Mouse (Mus musculus): ENCODE measurements around the gene Zfp523.

GRCm38 (mm10) chr17:28217721-28218649 is 41.1 kb downstream of the Zfp523 start:
- no peak for TF ChIP-seq CTCF (IDR thresholded peaks at IDR 0.05; ENCODE audit: low read depth)
- no peak for TF ChIP-seq EP300 (optimal IDR thresholded peaks at IDR 0.05)

Measured in stomach, postnatal 0 days (tissue).